Mouse (Mus musculus) WW6 (cell line): Measurements from ENCODE around the gene Pex11a.
"Not testable (repeated sequence)": the region's sequence is repeated elsewhere in the genome, so short reads cannot be mapped to it uniquely, and the experiment has no call there.

Experiments used
- DNase-seq: peaks from one replicate; pipeline ENCODE4 v3.0.0-alpha.2; 2013; ENCODE audit warnings: low read depth, low spot score

The Pex11a gene

DNA sequence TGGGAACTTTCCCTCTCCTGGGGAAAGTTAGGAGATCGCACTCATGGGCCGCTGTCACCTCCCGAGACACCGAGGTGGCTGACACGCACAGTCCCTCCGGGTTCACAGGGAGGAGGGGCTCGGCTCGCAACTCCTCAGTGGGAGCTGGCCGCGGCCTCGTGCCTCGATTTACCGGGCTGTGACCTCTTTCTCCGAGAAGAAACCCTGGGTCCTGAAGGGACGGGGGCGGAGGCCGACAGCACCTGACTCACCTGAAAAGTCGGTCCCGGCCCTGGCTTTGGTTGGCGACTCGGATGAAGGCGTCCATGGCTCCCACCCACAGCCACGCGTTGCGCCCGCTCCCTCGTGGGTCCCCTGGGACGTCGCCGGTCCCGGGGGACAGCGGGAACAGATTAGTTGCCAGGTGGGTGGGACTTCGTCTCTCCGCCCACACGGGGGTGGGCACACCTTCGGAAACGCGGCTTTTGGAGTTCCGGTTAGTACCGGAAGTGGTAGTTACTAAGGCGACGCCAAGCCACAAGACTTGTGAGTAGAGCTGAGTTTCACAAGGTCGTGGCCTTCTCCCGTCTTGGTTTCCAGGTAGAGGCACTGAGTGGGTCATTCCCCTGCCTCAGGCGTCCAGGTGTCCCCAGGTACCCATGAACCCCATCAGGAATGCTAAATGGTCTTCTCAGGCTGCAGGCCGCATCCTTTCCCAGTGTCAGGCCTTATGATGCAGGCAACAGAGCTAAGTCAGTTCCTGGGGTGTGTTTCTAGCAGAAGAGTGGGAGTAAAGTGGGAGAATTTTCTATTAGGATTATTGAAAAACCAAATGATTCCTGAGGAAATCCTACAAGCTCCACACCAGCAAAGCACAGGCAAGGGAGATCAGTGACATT lies at the start of gene Pex11a, which contains the start of gene Wdr93:
Pex11a (minus strand) TSS at position 473 of the 878 bp plus-strand sequence.
Wdr93 (plus strand) TSS at position 505 of the 878 bp plus-strand sequence.
- no peak for DNase-seq

DNA sequence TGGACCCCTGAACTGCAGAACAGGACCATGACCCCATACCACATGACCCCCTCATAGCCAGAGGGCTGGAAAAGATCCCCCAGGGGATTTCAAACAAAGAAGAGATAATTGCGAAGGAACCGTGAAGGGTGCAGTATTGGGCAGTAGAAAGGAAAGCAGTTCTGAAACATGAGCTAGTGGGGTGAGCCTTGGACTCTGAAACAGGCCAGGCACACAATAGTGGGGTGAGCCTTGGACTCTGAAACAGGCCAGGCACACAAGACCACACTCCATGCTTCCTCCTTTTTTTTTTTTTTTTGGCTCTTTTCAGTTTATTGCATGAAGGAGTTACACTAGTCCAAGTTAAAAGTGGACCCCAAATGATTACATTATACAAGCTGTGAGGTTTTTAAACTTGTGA lies 46.9 kb upstream of the Pex11a start:
- DNase-seq: not testable (repeated sequence)

DNA sequence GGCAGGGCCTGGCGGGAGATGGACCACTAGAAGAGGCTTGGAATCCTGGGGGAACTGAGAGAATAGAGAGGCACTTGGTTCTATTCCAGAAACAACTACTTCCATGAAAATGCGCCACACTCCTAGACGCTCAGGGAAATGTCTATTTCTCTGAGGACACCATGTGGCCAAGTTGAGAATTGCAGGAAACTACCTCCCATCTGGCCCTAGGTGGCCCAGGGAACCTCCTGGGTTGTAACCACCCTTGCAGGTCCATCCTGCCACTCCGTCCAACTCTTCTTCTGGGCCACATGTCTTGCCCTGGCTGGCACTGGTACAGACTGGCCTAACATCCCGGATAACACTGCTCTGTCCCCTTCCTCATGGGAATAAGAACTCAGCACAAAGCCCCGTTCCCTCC lies 43.4 kb upstream of the Pex11a start:
- DNase-seq: no peak

GRCm38 (mm10) chr7:79782516-79782855 lies 39.6 kb upstream of the Pex11a start:
- no peak for DNase-seq

DNA sequence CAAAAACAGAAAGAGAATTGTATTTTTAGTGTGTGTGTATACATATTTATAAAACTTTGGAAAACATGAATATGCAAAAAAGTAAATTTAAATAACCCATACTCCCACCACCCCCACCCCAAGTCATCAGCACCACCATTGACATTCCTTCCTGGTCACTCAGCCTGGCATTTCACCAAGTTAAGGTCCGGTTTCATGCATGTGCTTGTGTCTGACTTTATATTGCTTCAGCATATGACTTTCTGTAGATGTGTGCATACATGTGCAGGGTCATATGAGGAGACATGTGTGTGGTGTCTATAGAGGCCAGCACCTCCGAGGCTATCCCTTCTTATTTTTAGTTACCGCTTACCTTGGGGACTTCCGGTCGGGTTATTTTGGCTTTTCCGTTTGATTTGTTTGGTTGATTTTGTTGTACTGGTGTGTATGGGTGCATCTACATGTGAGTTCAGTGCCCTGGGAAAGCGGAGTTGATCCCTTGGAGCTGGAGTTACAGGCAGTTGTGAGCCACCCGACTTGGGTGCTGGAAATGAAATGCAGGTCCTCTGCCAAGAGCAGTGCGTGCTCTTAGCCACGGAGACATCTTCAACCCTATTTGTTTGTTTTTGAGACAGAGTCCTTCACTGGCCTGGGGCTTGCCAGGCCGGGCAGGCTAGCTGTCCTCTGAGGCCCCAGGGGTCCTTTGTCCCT lies 39.0 kb upstream of the Pex11a start:
- DNase-seq: no peak

- DNase-seq: no peak
Observed at GRCm38 (mm10) chr7:79780647-79781626, 38.0 kb upstream of the Pex11a start.

DNA sequence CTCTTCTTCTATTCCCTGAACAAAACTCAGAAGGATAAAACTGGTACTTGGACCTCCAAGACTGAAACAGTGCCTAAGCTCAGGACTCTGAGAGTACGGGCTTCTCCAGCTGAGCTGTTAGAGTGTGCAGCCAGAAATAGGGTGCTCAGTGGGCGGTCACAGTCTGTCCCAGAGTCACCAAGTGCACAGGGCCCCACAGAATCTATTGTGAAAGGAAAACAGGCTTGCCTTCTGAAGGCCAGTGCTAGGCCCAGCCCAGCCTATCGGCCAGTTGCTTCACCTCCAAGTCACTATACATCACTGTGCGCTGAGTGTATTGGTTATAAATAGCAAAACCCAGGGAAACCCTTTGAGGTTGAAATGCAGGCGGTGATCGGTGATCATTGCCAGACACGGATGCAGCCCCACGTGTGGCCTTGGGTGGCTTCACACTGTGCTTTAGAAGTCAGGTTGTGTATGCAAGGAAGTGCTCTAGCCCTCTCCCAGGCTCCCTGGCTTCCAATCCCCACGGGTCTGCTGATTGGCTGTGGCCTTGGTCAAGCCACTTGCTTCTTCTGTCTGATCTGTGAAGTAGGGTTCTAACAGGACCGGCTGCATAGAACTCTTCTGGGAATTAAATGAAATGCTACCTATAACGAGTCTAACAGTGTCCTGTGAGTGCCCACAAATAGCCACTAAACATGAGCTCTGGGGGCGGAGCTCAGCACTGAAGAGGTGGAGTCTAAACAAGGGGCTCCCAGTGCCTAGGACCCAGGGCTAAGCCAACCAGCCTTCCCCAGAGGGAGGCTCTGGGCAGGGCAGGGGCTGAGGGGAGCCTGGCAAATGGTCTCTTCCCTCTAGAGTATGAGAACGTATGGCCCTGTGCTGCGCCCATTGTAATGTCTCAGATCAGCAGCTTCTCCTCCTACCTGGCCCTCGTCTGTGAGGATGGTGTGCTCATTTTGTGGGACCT lies 28.9 kb upstream of the Pex11a start:
- DNase-seq: peak; percentile 31

DNA sequence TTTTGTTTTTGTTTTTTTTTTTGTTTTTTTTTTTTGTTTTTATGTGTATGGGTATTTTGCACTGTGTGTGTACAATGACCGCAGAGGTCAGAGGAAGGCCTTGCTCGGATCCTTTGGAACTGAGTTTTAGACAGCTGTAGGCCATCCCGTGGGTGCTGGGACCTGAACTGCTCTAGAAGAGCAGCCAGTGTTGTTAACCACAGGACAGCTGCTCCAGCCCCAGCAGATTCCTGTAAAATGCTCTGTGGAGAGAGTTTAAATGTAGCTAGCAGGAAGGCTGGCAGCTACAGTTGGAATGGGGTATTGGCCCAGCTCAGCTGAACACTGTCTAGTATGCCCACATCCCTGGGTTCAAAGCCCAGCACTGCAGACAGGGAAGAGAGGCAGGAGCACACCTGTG lies 26.7 kb upstream of the Pex11a start:
- no peak for DNase-seq

DNA sequence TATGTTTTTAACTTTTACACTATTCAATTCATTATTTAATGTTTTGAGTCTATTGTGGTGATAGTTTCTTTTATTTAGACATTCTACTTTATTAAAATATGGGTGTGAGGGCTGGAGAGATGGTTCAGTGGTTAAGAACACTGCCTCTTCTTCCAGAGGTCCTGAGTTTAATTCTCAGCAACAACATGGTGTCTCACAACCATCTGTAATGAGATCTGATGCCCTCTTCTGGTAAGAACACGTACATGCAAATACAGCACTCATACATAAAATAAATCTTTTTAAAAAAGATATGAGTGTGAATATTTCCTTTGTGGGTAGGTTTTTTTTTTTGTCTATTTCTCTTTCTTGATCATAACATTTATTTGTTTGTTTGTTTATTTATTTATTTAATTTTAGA lies 23.1 kb upstream of the Pex11a start:
- no peak for DNase-seq

GRCm38 (mm10) chr7:79762106-79762505 lies 19.2 kb upstream of the Pex11a start:
- DNase-seq: no peak

DNA sequence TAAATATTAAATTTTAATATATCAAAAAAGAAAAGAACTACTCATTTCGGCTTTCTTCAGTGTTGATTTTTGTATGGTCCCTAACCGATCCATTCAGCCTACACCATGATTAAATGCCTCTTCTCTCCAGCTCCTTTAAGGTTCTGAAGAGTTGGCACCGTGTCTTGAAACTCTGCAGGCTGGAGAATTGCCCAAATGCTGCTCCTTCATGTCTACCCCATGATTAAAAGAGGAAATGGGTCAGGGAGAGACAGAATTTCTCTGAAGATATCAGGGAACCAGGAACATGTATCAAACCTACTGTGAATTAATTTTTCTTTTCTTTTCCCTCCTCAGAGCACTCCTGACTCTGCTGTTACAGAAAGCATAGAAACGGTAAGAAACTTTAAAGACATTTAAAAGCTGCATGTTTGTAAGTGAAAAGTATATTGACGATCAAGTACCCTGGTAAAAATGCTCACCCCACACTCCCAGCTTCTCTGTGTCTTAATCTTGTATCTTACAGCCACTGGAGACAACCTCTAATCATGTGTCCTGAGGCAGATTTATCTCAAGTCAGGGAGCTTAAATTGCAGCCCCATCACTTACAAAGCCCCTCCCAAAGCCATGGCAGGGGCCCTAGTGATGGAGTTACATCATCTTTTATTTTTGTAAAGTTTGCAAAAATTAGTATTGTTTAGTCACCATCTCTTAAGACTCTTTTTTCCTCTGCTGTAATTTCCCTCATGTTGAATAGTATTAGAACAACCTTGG lies 18.4 kb upstream of the Pex11a start:
- no peak for DNase-seq

GRCm38 (mm10) chr7:79759766-79760165 lies 16.8 kb upstream of the Pex11a start:
- no peak for DNase-seq

GRCm38 (mm10) chr7:79758176-79758575 lies 15.2 kb upstream of the Pex11a start:
- DNase-seq: no peak

DNA sequence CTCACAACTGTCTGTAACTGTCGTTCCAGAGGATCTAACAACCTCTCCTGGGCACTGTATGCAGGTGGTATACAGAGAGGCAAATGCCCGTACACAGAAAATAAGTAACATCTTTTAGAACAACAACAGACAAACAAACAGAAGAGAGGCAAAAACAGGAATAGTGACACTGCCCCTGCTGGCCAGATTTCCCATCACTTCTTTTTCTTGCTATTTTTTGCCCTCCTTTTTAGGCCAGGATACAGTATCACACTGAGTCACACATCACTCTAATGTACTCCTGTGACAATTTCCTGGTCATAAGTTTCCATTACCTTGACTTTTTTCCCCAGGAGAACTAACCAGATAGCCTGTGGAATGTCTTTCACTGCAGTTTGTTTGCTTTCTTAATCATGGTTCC lies 13.4 kb upstream of the Pex11a start:
- no peak for DNase-seq

DNA sequence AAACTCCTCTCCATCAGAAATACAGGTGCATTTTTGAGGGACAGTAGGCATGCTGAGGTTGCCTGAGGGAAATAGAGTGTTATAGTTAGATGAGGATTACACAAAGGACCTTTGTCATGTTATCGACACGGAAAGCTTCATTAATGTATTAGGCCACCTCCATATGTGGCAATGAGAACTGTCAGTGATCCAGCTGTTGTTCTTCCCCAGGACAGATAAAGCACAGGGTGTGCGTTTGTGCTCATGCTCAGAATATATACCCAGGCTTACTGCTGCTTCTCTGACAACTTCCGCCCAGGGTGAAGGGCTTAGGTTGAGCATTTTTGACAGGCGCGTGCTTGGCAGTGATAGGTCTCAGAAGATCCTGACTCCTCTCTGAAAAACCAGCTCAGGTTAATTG lies 6.6 kb upstream of the Pex11a start:
- no peak for DNase-seq

- DNase-seq: no peak
Observed at GRCm38 (mm10) chr7:79747659-79748058, 4.7 kb upstream of the Pex11a start.

DNA sequence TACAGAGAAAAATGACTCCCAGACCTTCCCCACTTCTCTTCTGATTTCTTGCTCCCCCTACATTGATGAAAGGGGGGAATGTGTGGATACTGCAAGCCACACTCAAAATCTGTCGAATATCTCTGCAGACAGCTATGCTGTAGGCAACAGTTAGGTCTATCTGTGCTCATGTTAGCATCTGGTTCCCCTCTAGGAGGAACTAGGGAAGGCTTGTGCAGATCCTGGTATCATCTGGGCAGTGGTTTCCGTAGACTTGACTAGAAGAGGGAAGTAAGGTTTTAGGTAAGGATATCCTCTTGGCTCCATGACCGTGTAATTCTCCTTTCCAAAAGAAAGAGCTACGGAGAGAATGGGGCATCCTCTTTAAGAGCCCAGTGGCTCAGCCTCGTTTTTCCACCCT lies 1.7 kb upstream of the Pex11a start:
- no peak for DNase-seq

DNA sequence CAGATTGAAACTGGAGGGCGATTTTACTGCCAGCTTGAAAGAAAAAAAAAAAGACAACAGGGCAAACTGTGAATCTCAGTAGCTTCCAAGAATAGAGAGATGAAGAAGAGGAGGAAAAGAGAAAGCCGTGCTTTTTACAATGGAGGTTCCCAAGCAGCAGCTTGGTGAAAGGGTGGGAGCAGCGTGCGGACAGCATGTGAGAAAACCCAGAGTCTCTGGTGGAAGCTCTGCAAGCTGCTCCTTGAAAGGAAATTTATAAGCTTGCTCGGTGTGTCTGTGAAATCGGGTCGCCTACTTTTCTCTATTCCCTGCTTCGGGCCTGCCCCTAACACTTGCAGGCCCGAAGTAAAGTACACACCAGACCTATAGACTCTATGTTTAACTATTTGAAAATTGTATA lies 1.1 kb upstream of the Pex11a start:
- no peak for DNase-seq

- no peak for DNase-seq
Observed at GRCm38 (mm10) chr7:79742277-79742658, 663 bp downstream of the Pex11a start.

DNA sequence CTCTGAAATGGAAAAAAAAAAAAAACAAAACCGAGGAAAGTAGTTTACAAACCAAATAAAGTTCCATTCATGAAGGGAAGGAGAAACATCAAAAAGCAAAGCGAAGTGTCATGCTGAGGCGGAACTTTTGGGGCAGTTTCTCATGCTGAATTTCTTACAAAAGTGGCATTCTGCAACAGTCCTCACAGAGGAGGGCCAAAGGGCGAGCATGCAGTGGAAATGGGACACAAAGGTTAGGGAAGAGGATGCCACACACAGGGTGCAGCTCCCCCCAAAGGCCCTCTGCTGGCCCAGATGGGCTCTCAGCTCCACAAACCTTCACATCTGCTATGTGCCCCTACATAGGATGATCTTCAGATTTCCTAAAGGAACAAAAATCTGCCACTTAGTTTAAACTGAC lies 2.7 kb downstream of the Pex11a start:
- no peak for DNase-seq
